Mouse (Mus musculus) lung, embryonic 15.5 days (tissue): ENCODE measurements around the gene Olfm1. TPM values are rescaled to one million over a fixed set of nuclear protein-coding genes. Genes with fewer than 3 reads are reported as not detected.

Source experiments
- ATAC-seq: fragments of 200-750 bp; cut with Nextera tagmentation; 2 replicates; pipeline ENCODE4 v1.8.0; 2017; ENCODE audit warnings: moderate number of reproducible peaks, borderline replicate concordance; ENCODE audit not compliant: low FRiP score, low TSS enrichment; ENCODE audit errors: extremely low read depth
- H3K27ac ChIP-seq: fragments of 300-500 bp; sonication (generic); 2 replicates; pipeline ENCODE4 v1.5.1; 2015; ENCODE audit warnings: moderate library complexity, mild to moderate bottlenecking, inconsistent platforms
- H3K27me3 ChIP-seq: fragments of 300-500 bp; sonication (generic); 2 replicates; pipeline ENCODE4 v1.6.1; 2015; ENCODE audit warnings: inconsistent platforms
- H3K36me3 ChIP-seq: fragments of 300-500 bp; sonication (generic); 2 replicates; pipeline ENCODE4 v1.6.1; 2015; ENCODE audit warnings: inconsistent platforms
- H3K4me1 ChIP-seq: fragments of 300-500 bp; sonication (generic); 2 replicates; pipeline ENCODE4 v1.6.1; 2015; ENCODE audit warnings: inconsistent platforms
- H3K4me2 ChIP-seq: fragments of 300-500 bp; sonication (generic); 2 replicates; pipeline ENCODE4 v1.6.1; 2015; ENCODE audit warnings: inconsistent platforms, mild to moderate bottlenecking, moderate library complexity
- H3K4me3 ChIP-seq: fragments of 300-500 bp; sonication (generic); 2 replicates; pipeline ENCODE4 v1.5.1; 2015; ENCODE audit warnings: mild to moderate bottlenecking, inconsistent platforms
- H3K9ac ChIP-seq: fragments of 300-500 bp; sonication (generic); 2 replicates; pipeline ENCODE4 v1.6.1; 2015; ENCODE audit warnings: inconsistent platforms
- H3K9me3 ChIP-seq: fragments of 300-500 bp; sonication (generic); 2 replicates; pipeline ENCODE4 v1.6.1; 2016; ENCODE audit warnings: inconsistent platforms
- WGBS: fragments of 180-500 bp; shearing (Covaris S2); methylation state at CpG from one replicate; pipeline ENCODE4 v1.1.7; 2015; 5-methylcytosine and 5-hydroxymethylcytosine counted together
- polyA plus RNA-seq: library from polyadenylated mRNA; unstranded; fragments of >200 nt; fragmentation: Nextera tagmentation; extraction: Ambion mirVana; gene quantifications from 2 replicates; pipeline ENCODE4 v1.2.1, GENCODE M21; 2015

Gene Olfm1
- polyA plus RNA-seq, 1 experiment from 2014 or later: 13.5 TPM

- H3K9ac ChIP-seq: no peak overlapping the region
- no peak for ATAC-seq
- no peak overlapping the region for H3K4me2 ChIP-seq
- no peak overlapping the region for H3K4me3 ChIP-seq
- no peaks in the 10 kb centered on the region for H3K9me3 ChIP-seq
- 0 out of 2 replicates have a peak, but pooled peaks cover 14% of the 10 kb centered on the region for H3K4me1 ChIP-seq
- 78% methylated on average over 5 of the region's 5 CpGs for WGBS
- no peak overlapping the region for H3K27ac ChIP-seq
- H3K27me3 ChIP-seq: no peaks in the 10 kb centered on the region
- H3K36me3 ChIP-seq: no peaks in the 10 kb centered on the region
Observed at GRCm38 (mm10) chr2:28274006-28274405, 81.2 kb downstream of the Olfm1 start.

- no peak overlapping the region for H3K9ac ChIP-seq
Observed at GRCm38 (mm10) chr2:28275345-28275744, 82.6 kb downstream of the Olfm1 start.

GRCm38 (mm10) chr2:28278150-28278549, 85.4 kb downstream of the Olfm1 start:
- ATAC-seq: no peak

More at GRCm38 (mm10) chr2:28275345-28275744, 82.6 kb downstream of the Olfm1 start:
- no peak for ATAC-seq
- Histone ChIP-seq H3K9me3 (no peaks in the 10 kb centered on the region), H3K4me3 (no peak overlapping the region), H3K4me1 (0 out of 2 replicates have a peak, but pooled peaks cover 13% of the 10 kb centered on the region), H3K27me3 (no peaks in the 10 kb centered on the region), H3K36me3 (no peaks in the 10 kb centered on the region), H3K27ac (no peak overlapping the region), H3K4me2 (no peak overlapping the region)
- whole genome bisulfite sequencing: 82% methylated on average over 3 of the region's 3 CpGs

GRCm38 (mm10) chr2:28278853-28279252, 86.1 kb downstream of the Olfm1 start:
- no peak for ATAC-seq
- no peak overlapping the region for H3K4me2 ChIP-seq
- H3K9ac ChIP-seq: no peak overlapping the region
- WGBS: 67% methylated on average over 10 of the region's 10 CpGs
- no peak overlapping the region for H3K4me3 ChIP-seq
- H3K27me3 ChIP-seq: no peaks in the 10 kb centered on the region
- H3K27ac ChIP-seq: no peak overlapping the region
- no peaks in the 10 kb centered on the region for H3K36me3 ChIP-seq
- no peaks in the 10 kb centered on the region for H3K9me3 ChIP-seq
- H3K4me1 ChIP-seq: 0 out of 2 replicates have a peak, but pooled peaks cover 9% of the 10 kb centered on the region

More at GRCm38 (mm10) chr2:28278150-28278549, 85.4 kb downstream of the Olfm1 start:
- no peaks in the 10 kb centered on the region for H3K36me3 ChIP-seq
- no peaks in the 10 kb centered on the region for H3K9me3 ChIP-seq
- no peak overlapping the region for H3K27ac ChIP-seq
- 0 out of 2 replicates have a peak, but pooled peaks cover 9% of the 10 kb centered on the region for H3K4me1 ChIP-seq
- H3K4me3 ChIP-seq: no peak overlapping the region
- no peak overlapping the region for H3K9ac ChIP-seq
- no peak overlapping the region for H3K4me2 ChIP-seq
- H3K27me3 ChIP-seq: no peaks in the 10 kb centered on the region
- 8% methylated on average over 7 of the region's 7 CpGs for WGBS

Other genes starting within 250 kb of the Olfm1 start
- 0.29 and 0.68 TPM in 2 replicates for gene Fcnb, start 108.1 kb upstream of the Olfm1 start, polyA plus RNA-seq